Mouse (Mus musculus) ZHBTc4 (cell line): Measurements from ENCODE around the gene Zfp526.
A peak's percentile ranks its signal among the peaks of the same experiment; 100 is the strongest.

ENCODE experiments used
- DNase-seq: peaks from one replicate; pipeline ENCODE4 v3.0.0-alpha.2; 2011; ENCODE audit warnings: low read depth, low spot score

The Zfp526 gene

GRCm38 (mm10) chr7:25267751-25268463, 46.7 kb downstream of the Zfp526 start:
- DNase-seq, result peak; percentile 100

DNA sequence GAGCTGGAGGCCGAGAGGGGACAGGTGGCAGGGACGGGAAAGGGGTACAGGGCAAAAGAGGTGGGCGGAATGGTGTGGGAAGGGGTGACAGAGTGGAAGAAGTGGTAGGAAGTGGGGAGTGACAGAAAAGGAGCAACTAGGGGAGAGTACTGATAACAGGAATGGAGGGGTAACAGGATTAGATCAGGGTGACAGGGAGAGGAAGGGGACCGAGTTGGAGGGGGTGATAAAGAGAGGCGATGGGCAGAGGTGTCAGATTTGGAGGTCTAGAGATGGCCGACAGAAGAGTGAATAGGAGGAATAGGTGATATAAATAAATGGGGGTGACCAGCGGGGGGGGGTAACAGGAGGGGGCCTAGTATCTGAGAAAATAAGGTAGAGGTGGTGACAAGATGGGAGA, 47.4 kb downstream of the Zfp526 start:
- DNase-seq, result no peak

GRCm38 (mm10) chr7:25269029-25269428, 47.8 kb downstream of the Zfp526 start:
- DNase-seq, result no peak

DNA sequence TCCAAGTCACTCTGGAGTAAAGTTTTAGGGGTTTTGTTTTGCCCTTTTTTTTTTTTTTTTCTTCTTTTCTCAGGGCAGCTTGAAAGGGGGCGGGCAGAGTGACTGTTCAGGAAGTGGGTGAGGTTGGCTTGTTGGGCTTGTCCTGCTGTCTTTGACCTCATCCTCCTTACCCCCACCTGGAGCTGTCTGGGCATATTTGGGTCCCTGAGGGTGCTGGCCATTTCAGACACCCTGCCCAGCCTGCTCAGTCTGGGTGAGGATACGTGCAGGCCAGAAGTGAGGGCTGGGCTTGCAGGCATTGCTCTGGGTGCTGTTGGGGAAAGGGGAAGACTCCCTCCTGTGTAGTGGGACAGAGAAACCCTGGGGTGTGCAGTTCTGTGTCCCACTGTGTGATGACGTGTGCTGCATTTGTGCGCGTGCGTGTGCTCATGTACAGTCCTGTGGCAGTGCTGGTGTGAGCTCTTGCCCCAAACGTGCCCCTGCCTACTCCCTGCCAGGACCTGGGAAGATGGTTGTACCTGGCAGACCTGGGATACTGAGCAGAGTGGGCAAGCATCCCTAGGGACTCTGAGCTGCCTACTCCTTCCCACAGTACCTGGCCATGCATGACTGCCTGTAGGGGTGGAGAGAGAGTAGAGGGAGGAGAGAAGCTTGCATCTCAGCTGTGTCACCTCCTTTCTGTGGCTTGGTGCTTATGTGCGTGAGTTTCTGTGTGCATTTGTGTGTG, 48.5 kb downstream of the Zfp526 start:
- no peak for DNase-seq

GRCm38 (mm10) chr7:25270652-25271633, 49.7 kb downstream of the Zfp526 start:
- DNase-seq, result no peak

- no peak for DNase-seq
These were observed 50.6 kb downstream of the Zfp526 start for GRCm38 (mm10) chr7:25271651-25272444.

GRCm38 (mm10) chr7:25272445-25273258, 51.4 kb downstream of the Zfp526 start:
- no peak for DNase-seq

DNA sequence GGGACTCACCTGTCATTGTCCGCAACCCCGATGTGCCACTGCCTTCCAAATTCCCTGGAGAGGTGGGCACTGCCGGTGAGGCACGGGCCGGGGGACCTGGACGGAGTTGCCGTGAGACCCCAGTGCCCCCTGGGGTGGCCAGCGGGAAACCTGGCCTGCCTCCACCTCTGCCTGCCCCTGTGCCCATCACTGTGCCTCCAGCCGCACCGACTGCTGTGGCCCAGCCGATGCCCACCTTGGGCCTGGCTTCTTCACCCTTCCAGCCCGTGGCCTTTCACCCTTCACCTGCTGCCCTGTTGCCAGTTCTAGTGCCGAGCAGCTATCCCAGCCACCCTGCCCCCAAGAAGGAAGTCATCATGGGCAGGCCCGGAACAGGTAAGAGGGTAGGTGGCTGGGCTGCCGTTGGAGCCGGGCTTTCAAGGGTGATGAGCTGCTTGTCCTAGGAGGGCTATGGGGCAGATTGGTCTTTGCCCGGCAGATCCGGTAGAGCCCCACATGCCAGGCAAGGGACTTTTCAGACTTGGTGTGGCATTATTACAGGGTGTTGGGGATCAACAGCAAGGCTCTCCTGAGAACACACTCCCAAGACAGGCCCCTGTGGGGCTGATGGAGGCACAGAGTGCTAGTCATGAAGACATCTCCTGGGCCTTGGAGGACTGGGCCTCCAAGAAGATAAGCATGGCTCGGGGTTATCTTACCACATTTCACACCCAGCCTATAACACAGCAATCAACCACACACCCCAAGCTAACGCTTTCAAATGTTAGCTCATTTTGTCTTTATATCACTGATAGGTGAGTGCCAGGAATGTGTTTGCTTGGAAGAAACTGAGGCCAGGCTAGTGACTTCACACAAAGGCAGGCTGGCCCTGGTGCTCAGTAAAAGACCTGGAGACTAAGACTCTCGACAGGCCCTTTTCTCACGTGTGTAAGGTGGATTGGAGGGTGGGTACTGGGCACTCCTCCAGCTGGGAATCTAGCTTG, 52.3 kb downstream of the Zfp526 start:
- no peak for DNase-seq

DNA sequence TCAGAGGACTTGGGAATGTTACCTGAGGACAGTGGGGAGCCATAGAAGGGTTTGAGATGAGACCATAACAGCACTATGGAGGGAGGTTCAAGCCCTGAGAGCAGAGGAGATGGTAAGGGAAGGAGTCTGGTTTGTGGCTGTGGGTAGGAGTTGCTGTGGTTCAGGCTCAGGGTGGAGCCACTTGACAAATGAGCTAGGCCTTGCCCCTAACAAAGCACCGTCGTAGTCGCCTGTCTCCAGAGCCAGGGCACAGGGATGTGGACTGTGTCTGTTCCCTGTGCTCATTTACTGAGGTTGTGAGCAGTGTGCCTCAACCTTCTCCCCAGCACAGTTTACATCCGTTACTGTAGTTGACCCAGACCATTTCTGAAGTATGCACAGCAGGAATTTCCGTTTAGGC, 53.3 kb downstream of the Zfp526 start:
- no peak for DNase-seq

DNA sequence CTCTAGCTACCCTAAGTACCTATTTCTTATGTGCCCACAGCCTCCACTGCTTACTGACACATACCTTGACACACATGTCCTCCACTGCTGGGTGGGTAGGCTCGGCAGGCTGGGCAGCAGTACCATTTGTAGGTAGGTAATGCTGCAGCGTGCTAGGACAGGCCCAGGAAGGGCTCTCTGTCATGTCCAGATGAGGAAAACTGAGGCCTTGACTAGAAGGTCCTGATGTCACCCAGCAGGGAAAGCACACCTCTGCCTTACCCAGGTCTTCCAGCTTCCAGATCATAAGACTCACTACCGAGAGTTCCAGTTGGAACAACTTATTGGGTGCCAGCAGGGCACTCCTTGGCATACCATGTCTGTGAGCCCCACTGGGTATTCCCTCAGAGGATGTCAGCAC, 53.8 kb downstream of the Zfp526 start:
- DNase-seq, result no peak

GRCm38 (mm10) chr7:25275555-25276298, 54.5 kb downstream of the Zfp526 start:
- DNase-seq, result peak; percentile 89
